Mouse (Mus musculus): ENCODE measurements around the gene H2-Q4. TPM values are rescaled to one million over a fixed set of nuclear protein-coding genes. Genes with fewer than 3 reads are reported as not detected.
A peak's percentile ranks its signal among the peaks of the same experiment; 100 is the strongest.
"Not testable (repeated sequence)": the region's sequence is repeated elsewhere in the genome, so short reads cannot be mapped to it uniquely, and the experiment has no call there.

Gene H2-Q4
- polyA plus RNA-seq, 1 experiment from 2014 or later, result 1.0 TPM

DNA sequence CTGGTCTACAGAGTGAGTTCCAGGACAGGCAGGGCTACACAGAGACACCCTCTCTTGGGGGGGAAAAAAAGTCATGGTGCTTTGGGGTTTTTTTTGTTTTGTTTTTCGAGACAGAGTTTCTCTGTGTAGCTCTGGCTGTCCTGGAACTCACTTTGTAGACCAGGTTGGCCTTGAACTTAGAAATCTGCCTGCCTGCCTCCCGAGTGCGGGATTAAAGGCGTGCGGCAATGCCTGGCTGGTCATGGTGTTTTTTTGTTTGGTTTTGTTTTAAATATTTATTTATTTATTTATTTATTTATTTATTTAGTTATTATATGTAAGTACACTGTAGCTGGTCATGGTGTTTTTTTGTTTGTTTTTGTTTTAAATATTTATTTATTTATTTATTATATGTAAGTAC lies 42.9 kb downstream of the H2-Q4 start:
- 92% methylated on average over 5 of the region's 5 CpGs for WGBS
- H3K36me3 ChIP-seq; H3K4me3 ChIP-seq; H3K4me2 ChIP-seq; H3K27ac ChIP-seq (replicated peaks); H3K9ac ChIP-seq; H3K9me3 ChIP-seq; ATAC-seq (ENCODE audit: low FRiP score, low read depth); H3K4me1 ChIP-seq (replicated peaks): not testable (repeated sequence)
- peaks cover 26% of the 10 kb centered on the region for H3K27me3 ChIP-seq

- H3K4me2 ChIP-seq; H3K27ac ChIP-seq (replicated peaks); H3K4me1 ChIP-seq (replicated peaks); H3K9me3 ChIP-seq; H3K9ac ChIP-seq; H3K36me3 ChIP-seq; ATAC-seq (ENCODE audit: low FRiP score, low read depth); H3K4me3 ChIP-seq: not testable (repeated sequence)
- H3K27me3 ChIP-seq, result peaks cover 26% of the 10 kb centered on the region
- 79% methylated on average over 3 of the region's 3 CpGs for WGBS
Observed at GRCm38 (mm10) chr17:35423131-35423810, 43.9 kb downstream of the H2-Q4 start.

DNA sequence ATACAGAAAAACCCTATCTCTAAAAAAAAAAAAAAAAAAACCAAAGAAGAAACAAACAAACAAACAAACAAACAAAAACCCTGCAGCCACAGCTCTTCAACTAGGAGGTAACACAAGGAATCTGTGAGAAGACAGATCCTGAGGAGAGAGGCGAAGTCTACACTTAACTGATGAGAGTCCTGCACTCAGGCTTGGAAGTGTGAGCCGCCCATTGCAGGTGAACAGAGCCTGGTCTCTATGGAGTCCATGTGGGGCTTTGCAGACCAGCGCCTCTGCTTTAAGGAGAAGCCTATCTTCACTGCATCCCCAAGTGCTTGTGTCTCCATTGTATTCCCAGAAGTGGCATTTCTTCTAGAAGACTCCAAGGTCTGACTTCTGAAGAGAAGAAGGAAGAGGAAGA lies 44.7 kb downstream of the H2-Q4 start:
- not testable (repeated sequence) for ATAC-seq (ENCODE audit: low FRiP score, low read depth); H3K36me3 ChIP-seq

GRCm38 (mm10) chr17:35424624-35425416 lies 45.4 kb downstream of the H2-Q4 start, which contains the start of gene H2-Q6:
TSS of gene H2-Q6 (plus strand) at chr17:35424850.
- 0 out of 2 replicates have a peak within 1 kb of the TSS, but pooled peaks have one; percentile 0 for H3K9ac ChIP-seq
- H3K4me1 ChIP-seq (replicated peaks); H3K9me3 ChIP-seq; H3K36me3 ChIP-seq; H3K27ac ChIP-seq (replicated peaks): not testable (repeated sequence)
- peak within 1 kb of the TSS; percentile 40 for H3K4me3 ChIP-seq
- ATAC-seq (ENCODE audit: low FRiP score, low read depth), result peak; percentile 60; the same call in 1 of the 2 replicates
- peak within 1 kb of the TSS; percentile 72 for H3K4me2 ChIP-seq
- WGBS, result 2% methylated on average over 53 of the region's 66 CpGs
- H3K27me3 ChIP-seq, result peaks cover 26% of the 10 kb centered on the region

More for the DNA sequence above, 44.7 kb downstream of the H2-Q4 start:
- 86% methylated on average over 3 of the region's 3 CpGs for WGBS
- not testable (repeated sequence) for H3K27ac ChIP-seq (replicated peaks); H3K9ac ChIP-seq; H3K4me1 ChIP-seq (replicated peaks); H3K4me3 ChIP-seq; H3K9me3 ChIP-seq; H3K4me2 ChIP-seq
- peaks cover 26% of the 10 kb centered on the region for H3K27me3 ChIP-seq

- peak overlapping the region; percentile 40 for H3K4me3 ChIP-seq
- H3K9me3 ChIP-seq; H3K9ac ChIP-seq; H3K27ac ChIP-seq (replicated peaks); H3K4me1 ChIP-seq (replicated peaks); H3K36me3 ChIP-seq: not testable (repeated sequence)
- peak; percentile 42; the same call in 1 of the 2 replicates for ATAC-seq (ENCODE audit: low FRiP score, low read depth)
- H3K27me3 ChIP-seq, result peaks cover 26% of the 10 kb centered on the region
- WGBS, result 17% methylated on average over 27 of the region's 28 CpGs
- peak overlapping the region; percentile 72 for H3K4me2 ChIP-seq
Observed at GRCm38 (mm10) chr17:35425474-35425873, 46.1 kb downstream of the H2-Q4 start.

- ATAC-seq (ENCODE audit: low FRiP score, low read depth); H3K9me3 ChIP-seq; H3K4me2 ChIP-seq; H3K4me3 ChIP-seq; H3K27ac ChIP-seq (replicated peaks); H3K4me1 ChIP-seq (replicated peaks); H3K36me3 ChIP-seq; H3K9ac ChIP-seq: not testable (repeated sequence)
- H3K27me3 ChIP-seq, result peaks cover 16% of the 10 kb centered on the region
- 93% methylated on average over 6 of the region's 6 CpGs for WGBS
Observed at GRCm38 (mm10) chr17:35428883-35429282, 49.5 kb downstream of the H2-Q4 start.

GRCm38 (mm10) chr17:35430671-35431070 lies 51.3 kb downstream of the H2-Q4 start:
- not testable (repeated sequence) for H3K36me3 ChIP-seq; H3K9ac ChIP-seq; H3K4me1 ChIP-seq (replicated peaks); H3K4me3 ChIP-seq; H3K27me3 ChIP-seq; H3K4me2 ChIP-seq; H3K9me3 ChIP-seq; H3K27ac ChIP-seq (replicated peaks); ATAC-seq (ENCODE audit: low FRiP score, low read depth)
- 87% methylated on average over 6 of the region's 6 CpGs for whole genome bisulfite sequencing

DNA sequence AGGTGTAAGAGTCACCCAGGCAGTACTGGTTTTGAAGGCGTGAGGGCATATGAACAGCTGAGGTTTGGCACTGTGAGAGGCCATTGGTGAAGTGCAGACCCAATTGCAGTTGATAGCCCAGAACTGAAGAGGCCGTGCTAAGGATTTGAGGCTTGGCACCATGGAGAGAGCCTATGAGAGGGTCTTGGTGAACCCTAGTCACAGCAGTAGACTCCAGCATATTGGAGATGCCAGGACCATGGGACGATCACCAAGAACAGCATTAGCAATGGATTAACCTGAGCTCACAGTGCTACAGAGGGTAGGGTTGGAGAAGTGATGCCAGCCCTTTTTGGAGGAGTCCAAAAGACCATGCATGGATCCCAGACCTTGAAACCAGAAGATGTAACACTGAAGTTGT lies 52.8 kb downstream of the H2-Q4 start:
- not testable (repeated sequence) for H3K27ac ChIP-seq (replicated peaks); H3K4me1 ChIP-seq (replicated peaks); H3K9ac ChIP-seq; H3K9me3 ChIP-seq; H3K36me3 ChIP-seq; H3K27me3 ChIP-seq; ATAC-seq (ENCODE audit: low FRiP score, low read depth); H3K4me3 ChIP-seq; H3K4me2 ChIP-seq
- WGBS, result 87% methylated on average over 3 of the region's 3 CpGs

- ATAC-seq (ENCODE audit: low FRiP score, low read depth); H3K4me2 ChIP-seq; H3K27me3 ChIP-seq; H3K36me3 ChIP-seq; H3K9ac ChIP-seq; H3K27ac ChIP-seq (replicated peaks); H3K4me1 ChIP-seq (replicated peaks); H3K4me3 ChIP-seq; H3K9me3 ChIP-seq: not testable (repeated sequence)
- WGBS, result 11% methylated on average over 8 of the region's 8 CpGs
Observed at GRCm38 (mm10) chr17:35434836-35435235, 55.4 kb downstream of the H2-Q4 start.

Other genes starting within 250 kb of the H2-Q4 start
- 0.21 and 0.79 TPM in 2 replicates for gene Apom, start 247.6 kb upstream of the H2-Q4 start, polyA plus RNA-seq (2015; fragmentation: Nextera tagmentation; extraction: Ambion mirVana)
- gene Bag6, start 244.4 kb upstream of the H2-Q4 start, polyA plus RNA-seq (2015; fragmentation: Nextera tagmentation; extraction: Ambion mirVana), result 70.0 and 75.7 TPM in 2 replicates
- 175 and 181 TPM in 2 replicates for gene Prrc2a, start 214.7 kb upstream of the H2-Q4 start, polyA plus RNA-seq (2015; fragmentation: Nextera tagmentation; extraction: Ambion mirVana)
- gene Aif1, start 203.5 kb upstream of the H2-Q4 start, polyA plus RNA-seq (2015; fragmentation: Nextera tagmentation; extraction: Ambion mirVana), result 7.4 and 9.6 TPM in 2 replicates
- 5.6 and 13.9 TPM in 2 replicates for gene Lst1, start 191.2 kb upstream of the H2-Q4 start, polyA plus RNA-seq (2015; fragmentation: Nextera tagmentation; extraction: Ambion mirVana)
- 0.84 and 0.97 TPM in 2 replicates for gene Ltb, start 185.2 kb upstream of the H2-Q4 start, polyA plus RNA-seq (2015; fragmentation: Nextera tagmentation; extraction: Ambion mirVana)
- gene Tnf, start 177.6 kb upstream of the H2-Q4 start, polyA plus RNA-seq (2015; fragmentation: Nextera tagmentation; extraction: Ambion mirVana), result 0.13 TPM in 1 of 2 replicates, not detected in the other
- 0.39 and 0.42 TPM in 2 replicates for gene Lta, start 174.3 kb upstream of the H2-Q4 start, polyA plus RNA-seq (2015; fragmentation: Nextera tagmentation; extraction: Ambion mirVana)
- 0.43 and 0.55 TPM in 2 replicates for gene Gm16181, start 158.8 kb upstream of the H2-Q4 start, polyA plus RNA-seq (2015; fragmentation: Nextera tagmentation; extraction: Ambion mirVana)
- 99.1 and 110 TPM in 2 replicates for gene Atp6v1g2, start 146.0 kb upstream of the H2-Q4 start, polyA plus RNA-seq (2015; fragmentation: Nextera tagmentation; extraction: Ambion mirVana)
- 10.8 and 12.0 TPM in 2 replicates for gene Nfkbil1, start 143.8 kb upstream of the H2-Q4 start, polyA plus RNA-seq (2015; fragmentation: Nextera tagmentation; extraction: Ambion mirVana)
- gene Ddx39b, start 137.9 kb upstream of the H2-Q4 start, polyA plus RNA-seq (2015; fragmentation: Nextera tagmentation; extraction: Ambion mirVana), result 361 and 365 TPM in 2 replicates
- 118 and 128 TPM in 2 replicates for gene H2-D1, start 116.9 kb upstream of the H2-Q4 start, polyA plus RNA-seq (2015; fragmentation: Nextera tagmentation; extraction: Ambion mirVana)
- 0.39 and 0.58 TPM in 2 replicates for gene H2-Q1, start 59.2 kb upstream of the H2-Q4 start, polyA plus RNA-seq (2015; fragmentation: Nextera tagmentation; extraction: Ambion mirVana)
- 2.5 and 3.1 TPM in 2 replicates for gene H2-Q2, start 37.4 kb upstream of the H2-Q4 start, polyA plus RNA-seq (2015; fragmentation: Nextera tagmentation; extraction: Ambion mirVana)
- 0.60 and 1.5 TPM in 2 replicates for gene H2-Q6, start 45.2 kb downstream of the H2-Q4 start, polyA plus RNA-seq (2015; fragmentation: Nextera tagmentation; extraction: Ambion mirVana)
- 3.8 and 4.1 TPM in 2 replicates for gene H2-Q7, start 59.5 kb downstream of the H2-Q4 start, polyA plus RNA-seq (2015; fragmentation: Nextera tagmentation; extraction: Ambion mirVana)
- 0.38 and 0.78 TPM in 2 replicates for gene H2-Q10, start 90.5 kb downstream of the H2-Q4 start, polyA plus RNA-seq (2015; fragmentation: Nextera tagmentation; extraction: Ambion mirVana)
- gene Pou5f1, start 126.4 kb downstream of the H2-Q4 start, polyA plus RNA-seq (2015; fragmentation: Nextera tagmentation; extraction: Ambion mirVana), result not detected in 2 replicates
- 19.3 and 21.0 TPM in 2 replicates for gene Tcf19, start 137.2 kb downstream of the H2-Q4 start, polyA plus RNA-seq (2015; fragmentation: Nextera tagmentation; extraction: Ambion mirVana)
- gene Cchcr1, start 137.5 kb downstream of the H2-Q4 start, polyA plus RNA-seq (2015; fragmentation: Nextera tagmentation; extraction: Ambion mirVana), result 6.5 and 7.9 TPM in 2 replicates
- gene Psors1c2, start 153.6 kb downstream of the H2-Q4 start, polyA plus RNA-seq (2015; fragmentation: Nextera tagmentation; extraction: Ambion mirVana), result 0.97 and 1.2 TPM in 2 replicates
- 0.14 and 0.22 TPM in 2 replicates for gene Cdsn, start 172.5 kb downstream of the H2-Q4 start, polyA plus RNA-seq (2015; fragmentation: Nextera tagmentation; extraction: Ambion mirVana)
- gene 2300002M23Rik, start 187.8 kb downstream of the H2-Q4 start, polyA plus RNA-seq (2015; fragmentation: Nextera tagmentation; extraction: Ambion mirVana), result not detected in 2 replicates
- 0.44 and 0.59 TPM in 2 replicates for gene Sfta2, start 221.9 kb downstream of the H2-Q4 start, polyA plus RNA-seq (2015; fragmentation: Nextera tagmentation; extraction: Ambion mirVana)
- gene Gm9573, start 247.0 kb downstream of the H2-Q4 start, polyA plus RNA-seq (2015; fragmentation: Nextera tagmentation; extraction: Ambion mirVana), result not detected in 2 replicates

All from hindbrain, embryonic 15.5 days (tissue).